Mouse (Mus musculus) liver, embryonic 14.5 days (tissue): ENCODE data around the gene Ctps2.

Experiments
- CTCF ChIP-seq: IDR thresholded peaks from 2 replicates; pipeline ENCODE4 v1.5.1; 2016; ENCODE audit warnings: antibody characterized with exemption, low read depth, control low read depth
- EP300 ChIP-seq: IDR thresholded peaks from 2 replicates; pipeline ENCODE4 v1.6.1; 2016; ENCODE audit warnings: antibody characterized with exemption, low read depth

DNA sequence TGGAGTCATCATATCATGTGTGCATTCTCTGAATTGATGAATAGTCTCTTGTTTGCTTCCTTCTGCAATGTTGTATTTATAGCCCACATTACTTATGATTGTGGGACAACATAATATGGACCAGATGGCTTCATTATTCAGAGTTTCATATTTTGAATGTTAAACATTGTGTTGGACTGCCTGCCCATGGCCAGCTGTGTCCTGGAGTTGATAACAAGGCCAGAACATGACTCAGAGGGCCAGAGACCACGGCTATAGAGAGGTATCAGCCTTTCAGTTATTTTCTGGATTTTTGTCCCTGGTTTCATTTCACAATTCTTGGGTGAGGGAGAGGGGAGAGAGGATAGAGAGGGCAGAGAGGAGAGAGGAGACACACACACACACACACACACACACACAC lies 162.9 kb downstream of the Ctps2 start:
- TF ChIP-seq CTCF = no peak
- no peak for TF ChIP-seq EP300
